Mouse (Mus musculus) hindbrain, embryonic 12.5 days (tissue): Measurements from ENCODE around the gene Gcnt1. TPM values are rescaled to one million over a fixed set of nuclear protein-coding genes. Genes with fewer than 3 reads are reported as not detected.

ENCODE experiments used
- polyA plus RNA-seq: library from polyadenylated mRNA; unstranded; fragments of >200 nt; fragmentation: Nextera tagmentation; extraction: Ambion mirVana; gene quantifications from 2 replicates; pipeline ENCODE4 v1.2.1, GENCODE M21; 2016

Gcnt1 gene
- polyA plus RNA-seq, 1 experiment from 2014 or later: 6.9 TPM

Other genes starting within 250 kb of the Gcnt1 start
- 89.0 and 93.8 TPM in 2 replicates for gene Rfk, start 21.2 kb upstream of the Gcnt1 start, polyA plus RNA-seq